Mouse (Mus musculus): ENCODE measurements around the gene Blm. TPM values are rescaled to one million over a fixed set of nuclear protein-coding genes. Genes with fewer than 3 reads are reported as not detected.

The Blm gene
- total and polyA plus RNA-seq, 3 experiments: 24.1 to 56.2 (median 36.4) TPM

GRCm38 (mm10) chr7:80501006-80501405 is 33.9 kb downstream of the Blm start:
- Histone ChIP-seq H3K9me3 (replicated peaks; ENCODE audit: low read length) (no peaks in the 10 kb centered on the region), H3K27ac (ENCODE audit: insufficient read depth, low read depth) (peak overlapping the region; percentile 72), H3K27me3 (replicated peaks) (no peaks in the 10 kb centered on the region), H3K36me3 (replicated peaks in 1 of 2; ENCODE audit: control insufficient read depth in 1 of 2, insufficient read depth in 1 of 2, low read length in 1 of 2) (peaks cover 45 to 75% of the 10 kb centered on the region in 2 experiments), H3K4me2 (ENCODE audit: insufficient read depth, low read depth, poor library complexity, severe bottlenecking) (no peak overlapping the region), H3K4me1 (ENCODE audit: control insufficient read depth in 1 of 2, insufficient read depth in 2 of 2) (peaks cover 7 to 42% of the 10 kb centered on the region in 2 experiments; a peak in 3 of 4 replicates), H3K9ac (ENCODE audit: insufficient read depth, low read depth) (no peak overlapping the region), H3K79me2 (replicated peaks; ENCODE audit: control insufficient read depth, extremely low read depth, insufficient read depth, poor library complexity, severe bottlenecking) (no peaks in the 10 kb centered on the region), H3K4me3 (replicated peaks in 1 of 3; ENCODE audit: low read depth in 2 of 3, low read length in 2 of 3, poor library complexity in 1 of 3) (no peak overlapping the region)
- no peak for TF ChIP-seq CHD2 (IDR thresholded peaks at IDR 0.05; ENCODE audit: low read length)
- no peak for TF ChIP-seq RAD21 (IDR thresholded peaks at IDR 0.05; ENCODE audit: low read depth, low read length)
- no peak for TF ChIP-seq ZC3H11A (IDR thresholded peaks at IDR 0.05; ENCODE audit: low read depth, low read length)
- no peak for TF ChIP-seq NELFE (IDR thresholded peaks at IDR 0.05; ENCODE audit: low read depth, low read length)
- no peak for TF ChIP-seq IRF4 (IDR thresholded peaks at IDR 0.05; ENCODE audit: low read depth, low read length)
- no peak for TF ChIP-seq KAT2A (IDR thresholded peaks at IDR 0.05; ENCODE audit: insufficient replicate concordance, low read length)
- TF ChIP-seq PAX5 (IDR thresholded peaks at IDR 0.05; ENCODE audit: low read length): no peak
- TF ChIP-seq EP300 (IDR thresholded peaks at IDR 0.05; ENCODE audit: low read length): peak; percentile 60
- TF ChIP-seq MEF2A (IDR thresholded peaks at IDR 0.05; ENCODE audit: borderline replicate concordance, low read depth, low read length): peak; percentile 88
- peak; percentile 82 for TF ChIP-seq ETS1 (conservative IDR thresholded peaks at IDR 0.05; ENCODE audit: low read depth, low read length)
- TF ChIP-seq USF2 (conservative IDR thresholded peaks at IDR 0.05; ENCODE audit: low read depth, low read length): no peak
- TF ChIP-seq MAFK (IDR thresholded peaks at IDR 0.05; ENCODE audit: insufficient replicate concordance, low read length): no peak
- TF ChIP-seq BHLHE40 (IDR thresholded peaks at IDR 0.05; ENCODE audit: low read depth, low read length): peak; percentile 85
- in situ Hi-C loops (cut with MboI; ENCODE audit: low pct_ligation_motif_present, low pct_unique_long_range_greater_than_20kb, low sequenced_read_pairs) (no loop called here), dilution Hi-C loops (cut with MboI; ENCODE audit: extremely low pct_ligation_motif_present, extremely low pct_unique_long_range_greater_than_20kb, low sequenced_read_pairs) (no loop called here)
- DNase-seq (ENCODE audit: extremely low read depth): peak; percentile 82

DNA sequence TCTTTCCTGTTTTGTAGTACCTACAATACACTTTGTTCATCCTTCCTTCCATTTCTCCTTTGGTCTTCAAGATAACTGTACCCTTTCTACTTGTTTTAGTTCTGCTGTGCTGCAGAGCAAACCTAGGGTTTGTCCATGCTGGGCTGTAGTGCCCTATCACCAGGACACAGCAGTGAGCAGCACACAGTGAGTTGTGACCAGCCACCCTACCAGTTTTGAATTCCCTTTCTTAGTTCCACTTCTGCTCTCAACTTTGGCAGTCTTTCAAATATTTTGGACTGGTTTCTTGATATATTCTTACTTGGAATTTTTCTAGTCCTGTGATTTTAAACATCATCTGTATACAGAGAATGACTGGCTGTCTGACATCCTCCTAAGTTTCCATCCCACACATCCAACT is 34.8 kb downstream of the Blm start:
- in situ Hi-C loops (cut with MboI; ENCODE audit: low pct_ligation_motif_present, low pct_unique_long_range_greater_than_20kb, low sequenced_read_pairs): no loop called here

More for the DNA sequence above, 34.8 kb downstream of the Blm start:
- TF ChIP-seq JUN (IDR thresholded peaks at IDR 0.05; ENCODE audit: insufficient read depth, low read depth, low read length): no peak
- no peak for TF ChIP-seq POLR2AphosphoS2 (IDR thresholded peaks at IDR 0.05; ENCODE audit: low read depth, low read length)
- H3K27me3 ChIP-seq (replicated peaks): no peaks in the 10 kb centered on the region
- dilution Hi-C loops (cut with MboI; ENCODE audit: extremely low pct_ligation_motif_present, extremely low pct_unique_long_range_greater_than_20kb, low sequenced_read_pairs): no loop called here
- H3K9me3 ChIP-seq (replicated peaks; ENCODE audit: low read length): no peaks in the 10 kb centered on the region
- peaks cover 40 to 71% of the 10 kb centered on the region in 2 experiments for H3K36me3 ChIP-seq (replicated peaks in 1 of 2; ENCODE audit: control insufficient read depth in 1 of 2, insufficient read depth in 1 of 2, low read length in 1 of 2)
- H3K27ac ChIP-seq (ENCODE audit: insufficient read depth, low read depth): no peak overlapping the region
- H3K4me1 ChIP-seq (ENCODE audit: control insufficient read depth in 1 of 2, insufficient read depth in 2 of 2): peaks cover 9 to 50% of the 10 kb centered on the region in 2 experiments
- H3K79me2 ChIP-seq (replicated peaks; ENCODE audit: control insufficient read depth, extremely low read depth, insufficient read depth, poor library complexity, severe bottlenecking): no peaks in the 10 kb centered on the region
- no peak overlapping the region for H3K9ac ChIP-seq (ENCODE audit: insufficient read depth, low read depth)
- H3K4me3 ChIP-seq (replicated peaks in 1 of 3; ENCODE audit: low read depth in 2 of 3, low read length in 2 of 3, poor library complexity in 1 of 3): no peak overlapping the region
- no peak overlapping the region for H3K4me2 ChIP-seq (ENCODE audit: insufficient read depth, low read depth, poor library complexity, severe bottlenecking)
- DNase-seq (ENCODE audit: extremely low read depth): no peak

Measured in CH12.LX (cell line).